Mouse (Mus musculus) forelimb bud, embryonic 11.5 days (tissue): ENCODE results near the gene Vsir.

Experiments used
- DNase-seq: peaks from one replicate; pipeline ENCODE4 v3.0.0-alpha.2; 2012; ENCODE audit warnings: low read depth, low spot score

The Vsir gene

GRCm38 (mm10) chr10:60388332-60388731 lies 41.7 kb downstream of the Vsir start:
- DNase-seq, result no peak

- no peak for DNase-seq
Observed at GRCm38 (mm10) chr10:60389447-60389865, 42.8 kb downstream of the Vsir start.

GRCm38 (mm10) chr10:60390177-60390903 lies 43.7 kb downstream of the Vsir start:
- DNase-seq, result no peak

GRCm38 (mm10) chr10:60390904-60391420 lies 44.3 kb downstream of the Vsir start:
- no peak for DNase-seq

- no peak for DNase-seq
Observed at GRCm38 (mm10) chr10:60391661-60392060, 45.0 kb downstream of the Vsir start.

GRCm38 (mm10) chr10:60394936-60395335 lies 48.3 kb downstream of the Vsir start:
- no peak for DNase-seq

GRCm38 (mm10) chr10:60395605-60396004 lies 49.0 kb downstream of the Vsir start:
- DNase-seq, result no peak

- DNase-seq, result no peak
Observed at GRCm38 (mm10) chr10:60398051-60398814, 51.6 kb downstream of the Vsir start.

GRCm38 (mm10) chr10:60399449-60399848 lies 52.8 kb downstream of the Vsir start, which contains the start of gene Gm17455:
Gene Gm17455, plus strand, starts transcription at chr10:60399726.
- no peak for DNase-seq

- DNase-seq, result no peak
Observed at GRCm38 (mm10) chr10:60400507-60401295, 54.0 kb downstream of the Vsir start.

GRCm38 (mm10) chr10:60405460-60406177 lies 59.0 kb downstream of the Vsir start:
- no peak for DNase-seq

GRCm38 (mm10) chr10:60407831-60408230 lies 61.2 kb downstream of the Vsir start:
- DNase-seq, result peak; percentile 64

- no peak for DNase-seq
Observed at GRCm38 (mm10) chr10:60411794-60412193, 65.1 kb downstream of the Vsir start.

- no peak for DNase-seq
Observed at GRCm38 (mm10) chr10:60413756-60414155, 67.1 kb downstream of the Vsir start.

GRCm38 (mm10) chr10:60417041-60417440 lies 70.4 kb downstream of the Vsir start:
- no peak for DNase-seq

GRCm38 (mm10) chr10:60418137-60418536 lies 71.5 kb downstream of the Vsir start:
- peak; percentile 70 for DNase-seq

- DNase-seq, result no peak
Observed at GRCm38 (mm10) chr10:60419624-60420023, 73.0 kb downstream of the Vsir start.
